Mouse (Mus musculus) bone marrow, adult 2 months (tissue): ENCODE measurements around the gene Adgrf2. TPM values are rescaled to one million over a fixed set of nuclear protein-coding genes. Genes with fewer than 3 reads are reported as not detected.
A peak's percentile ranks its signal among the peaks of the same experiment; 100 is the strongest.

Source experiments
- H3K27ac ChIP-seq: fragments of 200-500 bp; 2 replicates; pipeline ENCODE4 v1.5.1; 2012; ENCODE audit warnings: low read depth, mild to moderate bottlenecking, control low read depth, inconsistent platforms, low read length; ENCODE audit not compliant: control insufficient read depth, poor library complexity, insufficient read depth
- H3K4me1 ChIP-seq: fragments of 200-500 bp; 2 replicates; pipeline ENCODE4 v1.6.1; 2011; ENCODE audit warnings: low read length; ENCODE audit not compliant: control insufficient read depth, insufficient read depth
- H3K4me3 ChIP-seq: fragments of 200-500 bp; replicated peaks from 2 replicates; pipeline ENCODE3; 2011; ENCODE audit warnings: mild to moderate bottlenecking, low read depth, low read length, control low read depth; ENCODE audit not compliant: control insufficient read depth
- CTCF ChIP-seq: fragments of 200-500 bp; IDR thresholded peaks from 2 replicates; pipeline ENCODE4 v1.5.1; 2011; ENCODE audit warnings: low read length, control low read depth; ENCODE audit not compliant: control insufficient read depth, insufficient read depth
- POLR2A ChIP-seq: fragments of 200-500 bp; IDR thresholded peaks from 2 replicates; pipeline ENCODE4 v1.6.1; 2011; ENCODE audit warnings: low read depth, mild to moderate bottlenecking, control low read depth, low read length, borderline replicate concordance; ENCODE audit not compliant: control insufficient read depth
- WGBS: fragments of 180-500 bp; shearing (Covaris S2); methylation state at CpG from one replicate; pipeline ENCODE4 v1.1.7; 2018; 5-methylcytosine and 5-hydroxymethylcytosine counted together
- polyA plus RNA-seq: library from polyadenylated mRNA; stranded (reverse); fragments of >200 nt; gene quantifications from 2 replicates; pipeline ENCODE4 v1.2.4, GENCODE M21; 2011; ENCODE audit warnings: low replicate concordance; ENCODE audit not compliant: missing spikeins, insufficient read depth, insufficient read length

The Adgrf2 gene
- not detected in 2 replicates for polyA plus RNA-seq

DNA sequence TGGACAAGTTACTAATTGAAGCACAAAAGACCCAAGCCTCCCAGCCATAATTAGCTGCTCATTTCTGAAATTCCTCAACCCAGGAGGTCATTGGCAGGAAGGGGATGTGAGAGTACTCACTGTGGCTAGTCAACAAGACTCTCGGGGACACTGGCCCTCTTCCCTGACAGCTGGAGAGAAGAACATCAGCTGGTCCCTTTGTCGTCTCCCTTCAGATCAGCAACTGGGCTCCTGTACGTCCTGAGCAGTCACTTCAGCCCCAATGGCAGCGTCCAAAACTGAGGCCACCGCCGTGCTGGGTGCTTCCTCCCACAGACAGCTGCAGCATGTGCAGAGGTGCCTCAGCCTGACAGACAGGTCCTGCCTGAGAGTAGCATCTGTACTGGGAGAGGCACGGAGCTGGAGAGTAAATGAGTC is at the start of gene Adgrf2:
Gene Adgrf2, minus strand, starts transcription at position 379 of the 417 bp plus-strand sequence.
- 49% methylated on average over 7 of the region's 7 CpGs for WGBS
- TF ChIP-seq CTCF (no peak), POLR2A (no peak)
- H3K27ac ChIP-seq = no peak within 1 kb of the TSS
- no peak within 1 kb of the TSS for H3K4me3 ChIP-seq
- no peaks in the 10 kb centered on the region for H3K4me1 ChIP-seq

DNA sequence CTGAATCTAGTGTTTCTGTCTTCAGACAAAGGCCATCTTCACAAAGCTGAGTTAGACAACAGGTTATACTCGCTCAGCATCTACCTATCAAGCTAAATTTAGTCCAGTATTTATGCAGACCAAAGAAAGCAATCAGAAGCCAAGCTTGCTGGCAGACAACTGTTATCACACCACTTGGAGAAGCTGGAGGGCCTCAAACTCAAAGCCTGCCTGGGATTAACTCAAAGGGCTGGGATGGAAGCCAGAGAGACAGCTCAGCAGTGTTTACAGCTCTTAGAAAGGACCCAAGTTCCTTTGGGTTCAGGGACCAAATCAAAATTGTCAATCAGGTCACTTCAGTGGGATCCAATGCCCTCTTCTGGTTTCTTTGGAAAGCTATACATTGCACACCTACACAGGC is 48.8 kb upstream of the Adgrf2 start:
- Histone ChIP-seq H3K4me1 (no peaks in the 10 kb centered on the region), H3K4me3 (no peak overlapping the region), H3K27ac (no peak overlapping the region)
- 67% methylated on average over 1 of the region's 1 CpGs for WGBS
- TF ChIP-seq CTCF = no peak

- H3K4me3 ChIP-seq = no peak overlapping the region
- no peak for TF ChIP-seq POLR2A
- no peak for TF ChIP-seq CTCF
- WGBS = 66% methylated on average over 2 of the region's 2 CpGs
- no peaks in the 10 kb centered on the region for H3K4me1 ChIP-seq
- no peak overlapping the region for H3K27ac ChIP-seq
Measured at GRCm38 (mm10) chr17:42789723-42790122, 47.7 kb upstream of the Adgrf2 start.

DNA sequence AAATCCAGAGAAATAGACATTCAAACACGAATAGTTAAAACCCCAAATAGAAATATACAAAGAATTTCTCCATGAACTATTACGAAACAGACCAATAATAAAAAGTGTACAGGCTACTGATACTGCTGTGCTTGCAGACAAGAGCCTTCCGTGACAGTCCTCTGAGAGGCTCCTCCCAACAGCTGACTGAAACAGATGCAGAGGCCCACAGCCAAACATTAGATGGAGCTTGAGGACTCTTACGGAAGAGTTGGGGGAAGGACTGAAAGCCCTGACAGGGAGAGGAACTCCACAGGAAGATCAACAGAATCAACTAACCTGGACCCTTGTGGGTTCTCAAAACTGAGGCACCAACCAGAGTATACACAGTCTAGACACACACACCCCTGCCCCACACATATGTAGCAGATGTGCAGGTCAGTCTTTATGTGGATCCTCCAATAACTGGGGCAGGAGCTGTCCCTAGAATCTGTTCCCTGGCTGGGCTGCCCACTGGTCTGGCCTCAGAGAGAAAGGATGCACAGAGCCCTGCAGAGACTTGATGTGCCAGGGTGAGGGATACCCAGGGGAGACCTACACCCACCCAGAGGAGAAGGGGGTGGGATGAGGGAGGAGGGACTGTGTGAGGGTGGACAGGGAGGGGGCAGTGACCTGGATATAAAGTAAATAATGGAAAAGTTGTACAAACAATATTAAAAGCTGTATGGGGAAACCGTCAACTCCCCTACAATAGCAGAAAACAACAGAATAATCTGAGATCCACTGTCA is 46.9 kb upstream of the Adgrf2 start:
- TF ChIP-seq CTCF = no peak
- no peak for TF ChIP-seq POLR2A
- 82% methylated on average over 5 of the region's 5 CpGs for WGBS
- H3K27ac ChIP-seq = no peak overlapping the region
- no peak overlapping the region for H3K4me3 ChIP-seq
- H3K4me1 ChIP-seq = no peaks in the 10 kb centered on the region

- Histone ChIP-seq H3K27ac (no peak overlapping the region), H3K4me3 (no peak overlapping the region), H3K4me1 (no peaks in the 10 kb centered on the region)
- 50% methylated on average over 7 of the region's 7 CpGs for WGBS
- TF ChIP-seq POLR2A (no peak), CTCF (peak; percentile 59)
Measured at GRCm38 (mm10) chr17:42782156-42782757, 40.3 kb upstream of the Adgrf2 start.

DNA sequence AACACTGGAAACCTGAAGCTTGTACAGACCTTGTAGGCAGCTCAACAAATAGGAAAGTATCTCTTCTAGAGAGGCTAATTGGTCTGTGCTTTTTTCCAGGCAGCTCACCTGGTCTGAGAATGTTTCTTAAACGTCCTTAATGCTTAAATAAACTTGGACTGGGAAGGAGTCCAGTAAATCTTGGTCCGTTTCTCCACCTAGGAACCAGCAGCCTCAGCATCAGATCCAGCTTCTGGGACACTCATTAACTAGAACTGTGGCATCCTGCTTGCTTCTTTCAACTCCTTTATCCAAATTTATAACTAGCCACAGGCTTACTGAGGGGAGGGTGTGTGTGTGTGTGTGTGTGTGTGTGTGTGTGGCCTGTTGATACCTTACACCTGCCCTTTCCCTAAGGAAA is 11.8 kb upstream of the Adgrf2 start:
- TF ChIP-seq POLR2A = no peak
- no peak for TF ChIP-seq CTCF
- H3K4me1 ChIP-seq = no peaks in the 10 kb centered on the region
- H3K4me3 ChIP-seq = no peak overlapping the region
- H3K27ac ChIP-seq = no peak overlapping the region
- 49% methylated on average over 2 of the region's 2 CpGs for WGBS

DNA sequence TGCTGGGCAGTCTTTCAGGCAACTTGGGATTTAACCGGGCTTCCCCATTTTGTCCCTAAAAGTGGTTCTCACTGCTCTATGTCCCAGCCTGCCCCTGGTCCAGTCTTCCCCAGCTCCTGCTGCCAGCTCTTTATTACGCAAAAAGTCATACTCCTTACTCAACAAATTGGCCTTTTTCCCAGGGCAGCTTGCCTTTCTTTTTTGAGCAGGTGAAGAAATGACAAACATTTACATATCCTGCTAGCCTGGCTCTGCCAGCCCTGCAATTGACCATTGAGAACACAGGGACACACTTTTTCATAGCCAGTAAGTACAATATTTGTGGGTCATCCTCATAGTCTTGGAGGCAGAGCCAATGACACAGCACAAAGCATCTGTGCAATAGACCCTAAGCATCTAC is 10.2 kb upstream of the Adgrf2 start:
- Histone ChIP-seq H3K4me3 (no peak overlapping the region), H3K4me1 (no peaks in the 10 kb centered on the region), H3K27ac (no peak overlapping the region)
- TF ChIP-seq POLR2A (no peak), CTCF (no peak)
- 75% methylated on average over 2 of the region's 2 CpGs for WGBS

DNA sequence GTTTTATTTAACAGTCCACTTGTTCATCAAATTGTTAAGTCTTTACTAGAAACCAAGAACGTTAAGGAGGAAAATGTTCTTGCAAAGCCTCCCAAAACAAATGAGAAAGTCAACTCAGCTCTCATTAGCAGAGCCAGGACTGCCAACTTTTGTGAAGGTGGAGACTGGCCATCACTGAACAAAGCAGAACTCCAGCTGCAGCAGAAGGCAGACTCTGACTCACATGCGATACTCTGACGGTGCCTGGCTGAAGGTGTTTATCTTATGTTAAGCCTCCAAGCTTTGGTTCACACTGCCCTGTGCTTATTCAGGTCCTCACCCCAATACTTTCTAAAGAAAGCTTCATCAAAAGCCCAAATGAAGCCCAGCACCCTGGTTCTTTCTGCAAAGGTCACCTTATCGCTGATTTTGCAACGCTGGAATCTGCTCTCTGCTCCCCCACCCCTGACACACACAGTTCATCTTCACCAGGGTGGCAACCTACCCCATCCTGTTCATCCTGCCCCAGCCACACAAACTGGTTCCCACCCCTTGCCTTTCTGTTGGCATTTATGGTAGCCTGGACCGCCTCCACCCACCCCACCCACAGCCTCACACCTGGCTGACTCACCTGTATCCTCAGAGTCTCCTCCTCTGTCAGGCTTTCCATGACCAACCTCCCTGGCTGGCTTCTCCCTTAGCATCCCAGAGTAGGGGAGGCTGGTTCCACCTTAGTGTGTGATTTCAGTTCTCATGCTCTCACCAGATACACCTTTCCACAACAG is 3.9 kb upstream of the Adgrf2 start:
- Histone ChIP-seq H3K4me3 (no peak overlapping the region), H3K4me1 (no peaks in the 10 kb centered on the region), H3K27ac (no peak overlapping the region)
- 70% methylated on average over 6 of the region's 6 CpGs for WGBS
- TF ChIP-seq CTCF (no peak), POLR2A (no peak)
